9 mouse cellular contexts compared by ENCODE assay signal in the genomic region with DNA sequence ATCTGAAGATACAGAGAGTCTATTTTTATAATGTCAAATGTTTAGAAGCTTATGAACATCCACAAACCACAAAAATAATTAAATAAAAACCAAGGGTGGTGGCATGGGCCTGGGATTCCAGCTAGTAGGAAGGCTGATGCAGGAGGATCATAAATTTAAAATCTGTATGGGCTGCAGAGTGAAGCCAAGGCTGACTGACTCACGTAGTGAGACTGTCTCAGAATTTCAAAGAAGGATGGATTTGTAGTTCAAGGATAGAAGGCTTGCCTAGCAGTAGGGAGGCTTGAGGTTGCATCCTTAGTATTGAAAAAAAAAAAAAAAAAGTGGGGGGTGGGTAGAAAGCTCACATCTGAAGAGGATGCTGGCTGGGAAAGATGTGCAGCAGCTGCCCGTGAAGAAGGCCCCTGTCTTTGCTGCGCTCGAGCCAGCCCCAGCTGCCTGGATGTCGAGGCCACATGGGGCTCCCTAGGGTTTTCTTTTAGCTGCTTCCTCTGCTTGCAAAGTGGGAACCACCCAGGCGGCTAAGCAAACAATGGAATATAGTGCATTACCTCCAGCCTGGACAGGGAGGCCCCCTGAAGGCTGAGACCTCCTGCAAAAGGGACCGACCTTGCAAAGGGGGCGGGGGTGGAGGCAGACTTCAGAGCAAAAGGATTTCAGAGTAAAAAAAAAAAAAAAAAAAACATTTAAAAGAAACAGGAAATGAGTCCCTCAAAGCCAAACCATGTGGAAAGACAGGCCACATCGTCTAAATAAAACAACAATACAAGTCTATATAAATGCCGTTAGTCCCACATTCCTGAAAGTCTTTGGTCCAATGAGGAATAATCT.
DNase-seq lines count a peak whose midpoint lies in the region; ATAC-seq and TF ChIP-seq lines count a peak whose summit lies in the region.
"Had no signal": no experiment of that assay in that cellular context is flagged by ENCODE, and none has a peak within 500 bp of the region (broad histone marks: within the 10 kb centered on the region; RNA-seq: fewer than 3 reads in every experiment).

No protein-coding gene starts in this region.

- no peak overlapping the region for H3K4me2 ChIP-seq in intestine, embryonic 14.5 days (ENCODE audit: low read length)
- 0 out of 2 replicates have a peak overlapping the region, but pooled peaks have one; percentile 6 for H3K4me2 ChIP-seq in stomach, embryonic 14.5 days (replicated peaks; ENCODE audit: low read depth, low read length)

- H3K27me3 ChIP-seq in intestine, embryonic 14.5 days (replicated peaks; ENCODE audit: control insufficient read depth, insufficient read depth, low read length), result no peaks in the 10 kb centered on the region
- H3K27me3 ChIP-seq in stomach, embryonic 14.5 days (ENCODE audit: control insufficient read depth, insufficient read depth, low read length), result no peaks in the 10 kb centered on the region

- peaks cover 37% of the 10 kb centered on the region for H3K4me1 ChIP-seq in intestine, embryonic 14.5 days (replicated peaks; ENCODE audit: control insufficient read depth, insufficient read depth, low read length)
- H3K4me1 ChIP-seq in stomach, embryonic 14.5 days (ENCODE audit: control insufficient read depth, insufficient read depth, low read length), result peaks cover 18% of the 10 kb centered on the region; the same call in 1 of the 2 replicates

- intact Hi-C loops in gastrocnemius, adult 2 months (cut with DNase I), result loop anchor here (5.0 kb wide), 1 partner anchor 38 kb away; no protein-coding TSS in a partner anchor
- intact Hi-C loops in left cerebral cortex, adult 2 months (cut with DNase I), result loop anchor here (5.0 kb wide), 1 partner anchor 198 kb away; no protein-coding TSS in a partner anchor

- 6% methylated on average over 10 of the region's 10 CpGs for WGBS in intestine, embryonic 14.5 days
- 8% methylated on average over 10 of the region's 10 CpGs for WGBS in stomach, embryonic 14.5 days

- DNase-seq in layer of hippocampus, adult 11-12 months (ENCODE audit: low spot score), result peak; percentile 25
- no peak for DNase-seq in layer of hippocampus, adult 18-20 months (ENCODE audit: low spot score in 2 of 2)
- DNase-seq in ZHBTc4 (ENCODE audit: low read depth, low spot score), result peak; percentile 57
- peak; percentile 75 for DNase-seq in gastrocnemius, adult 2 months
- peak; percentile 68 for DNase-seq in intestine, embryonic 14.5 days (ENCODE audit: low spot score)
- DNase-seq in lung, postnatal 14 days, result peak; percentile 37
- DNase-seq in left cerebral cortex, adult 2 months (ENCODE audit: extremely low spot score in 1 of 2, low spot score in 2 of 2), result no peak

- no peak overlapping the region for H3K4me3 ChIP-seq in gastrocnemius, adult 2 months
- H3K4me3 ChIP-seq in intestine, embryonic 14.5 days (ENCODE audit: low read depth, low read length), result no peak overlapping the region
- H3K4me3 ChIP-seq in stomach, embryonic 14.5 days (ENCODE audit: low read depth, low read length), result no peak overlapping the region
- H3K4me3 ChIP-seq in left cerebral cortex, adult 2 months, result no peak overlapping the region

- H3K27ac ChIP-seq in gastrocnemius, adult 2 months, result peak overlapping the region; percentile 66
- peak overlapping the region; percentile 70 for H3K27ac ChIP-seq in intestine, embryonic 14.5 days (ENCODE audit: low read depth)
- H3K27ac ChIP-seq in stomach, embryonic 14.5 days (ENCODE audit: low read length), result peak overlapping the region; percentile 83
- no peak overlapping the region; the same call in 1 of the 2 replicates for H3K27ac ChIP-seq in left cerebral cortex, adult 2 months

- TF ChIP-seq CTCF in gastrocnemius, adult 2 months (IDR thresholded peaks at IDR 0.05), result no peak
- no peak; the same call in 1 of the 2 replicates for TF ChIP-seq CTCF in left cerebral cortex, adult 2 months (IDR thresholded peaks at IDR 0.05)

- no peak overlapping the region for H3K9ac ChIP-seq in intestine, embryonic 14.5 days (ENCODE audit: low read length)
- no peak overlapping the region for H3K9ac ChIP-seq in stomach, embryonic 14.5 days (replicated peaks; ENCODE audit: low read depth, low read length)

- no peaks in the 10 kb centered on the region for H3K9me3 ChIP-seq in intestine, embryonic 14.5 days (ENCODE audit: control insufficient read depth, low read length)
- H3K9me3 ChIP-seq in stomach, embryonic 14.5 days (ENCODE audit: control insufficient read depth, low read depth, low read length), result no peaks in the 10 kb centered on the region

- no peaks in the 10 kb centered on the region for H3K36me3 ChIP-seq in intestine, embryonic 14.5 days (ENCODE audit: control insufficient read depth, insufficient read depth, low read length)
- no peaks in the 10 kb centered on the region for H3K36me3 ChIP-seq in stomach, embryonic 14.5 days (ENCODE audit: control insufficient read depth, insufficient read depth, low read length)
- H3K36me3 ChIP-seq: G1E had no signal

- peak; percentile 24; the same call in 1 of the 2 replicates for ATAC-seq in intestine, embryonic 14.5 days (replicated peaks; ENCODE audit: low FRiP score, low TSS enrichment, low read depth)
- ATAC-seq in stomach, embryonic 14.5 days (ENCODE audit: insufficient number of reproducible peaks, insufficient read depth, low FRiP score, low read depth), result peak; percentile 28

Comparison
In these comparisons a context has a peak if more than half of its experiments do, and no peak if none do; other contexts are left out.
1. DNase-seq: peak in layer of hippocampus, adult 11-12 months (single experiment), ZHBTc4 (single experiment), gastrocnemius, adult 2 months (single experiment), intestine, embryonic 14.5 days (single experiment) and lung, postnatal 14 days (single experiment); none in layer of hippocampus, adult 18-20 months (0 of 2) and left cerebral cortex, adult 2 months (0 of 2).